Mouse (Mus musculus) heart, postnatal 10 days (tissue): Measurements from ENCODE around the gene Htr6. TPM values are rescaled to one million over a fixed set of nuclear protein-coding genes. Genes with fewer than 3 reads are reported as not detected.

Experiments
- DNase-seq, 2 experiments: peaks; one replicate each; pipeline ENCODE4 v3.0.0; 2021
- intact Hi-C: fragments of 180-260 bp; cut with DNase I; formaldehyde crosslinking; loops from one replicate; pipeline ENCODE4 v1.15.1; 2025
- total RNA-seq, 2 experiments: library from RNA; stranded (reverse); gene quantifications; 2 replicates each; pipeline ENCODE4 v1.2.3; 2021

Gene Htr6
- total RNA-seq, 2 experiments from 2014 or later = not detected

- intact Hi-C loops = no loop called here
- no peak for DNase-seq
These were observed 56.4 kb downstream of the Htr6 start for GRCm38 (mm10) chr4:139018976-139019375.

DNA sequence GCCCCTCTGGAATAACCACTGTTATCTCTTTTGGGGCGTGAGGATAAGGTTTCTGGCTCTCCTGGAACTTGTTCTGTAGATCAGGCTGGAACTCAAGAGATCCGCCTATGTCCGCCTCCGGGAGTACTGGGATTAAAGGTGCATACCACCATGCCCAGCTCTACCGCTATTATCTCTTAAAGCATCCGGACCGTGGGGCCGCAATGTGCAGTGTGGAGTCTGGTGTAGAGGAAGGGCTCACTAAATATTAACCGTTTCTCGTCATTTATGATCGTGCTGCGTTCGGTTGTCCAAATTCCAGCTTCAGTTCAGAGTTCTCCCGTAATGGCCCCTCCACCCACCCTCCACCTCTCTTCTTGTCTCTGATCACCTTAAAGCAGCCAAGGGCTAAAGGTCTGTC is 57.0 kb downstream of the Htr6 start:
- DNase-seq = no peak

GRCm38 (mm10) chr4:139014793-139015192 is 60.6 kb downstream of the Htr6 start:
- DNase-seq = no peak
- intact Hi-C loops = no loop called here

More for the DNA sequence above, 57.0 kb downstream of the Htr6 start:
- intact Hi-C loops = no loop called here

GRCm38 (mm10) chr4:139013281-139013680 is 62.1 kb downstream of the Htr6 start:
- DNase-seq = no peak
- intact Hi-C loops = no loop called here

DNA sequence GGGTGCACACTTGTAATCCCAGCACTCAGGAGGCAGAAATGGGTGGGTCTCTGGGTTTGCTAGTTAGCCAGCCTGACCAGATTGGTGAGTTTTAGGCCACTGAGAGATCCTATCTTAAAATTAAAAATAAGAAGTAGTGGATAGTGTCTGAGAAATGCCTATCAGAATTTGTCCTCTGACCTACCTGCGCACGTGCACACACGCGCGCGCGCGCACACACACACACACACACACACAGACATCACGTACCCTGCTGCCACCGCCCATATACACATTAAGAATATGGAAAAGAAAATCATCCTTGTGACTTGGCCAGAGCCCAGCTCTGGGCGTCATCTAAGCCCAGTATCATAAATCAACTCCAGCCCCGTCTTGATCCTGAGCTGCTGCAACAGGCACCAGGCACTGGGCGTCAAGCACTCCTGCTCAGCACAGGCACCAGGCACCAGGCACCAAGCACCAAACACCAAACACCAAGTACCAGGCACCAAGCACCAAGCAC is 64.1 kb downstream of the Htr6 start:
- no peak for DNase-seq
- intact Hi-C loops = no loop called here

Other genes with a start within 250 kb of the Htr6 start
- 10 to 100 TPM; 17.5 to 23.3 TPM for gene Pla2g5, start 212.1 kb downstream of the Htr6 start, total RNA-seq
- not detected for gene Gm13030, start 201.6 kb downstream of the Htr6 start, total RNA-seq
- gene Pla2g2e, start 197.6 kb downstream of the Htr6 start, total RNA-seq = 1 to 10 TPM in 1 of 2 experiments, under 1 TPM in 1; 0.84 to 3.1 TPM
- gene Otud3, start 161.6 kb downstream of the Htr6 start, total RNA-seq = 1 to 10 TPM; 8.7 to 9.2 TPM
- not detected for gene Rnf186, start 108.5 kb downstream of the Htr6 start, total RNA-seq
- gene Tmco4, start 102.7 kb downstream of the Htr6 start, total RNA-seq = 10 to 100 TPM; 12.7 to 13.9 TPM
- 10 to 100 TPM; 27.9 to 36.3 TPM for gene Nbl1, start 17.4 kb upstream of the Htr6 start, total RNA-seq
- gene Minos1, start 55.5 kb upstream of the Htr6 start, total RNA-seq = 100 to 1,000 TPM; 714 to 726 TPM
- gene Capzb, start 117.3 kb upstream of the Htr6 start, total RNA-seq = 100 to 1,000 TPM; 394 to 406 TPM
- 1 to 10 TPM; 5.7 to 6.4 TPM for gene Pqlc2, start 235.1 kb upstream of the Htr6 start, total RNA-seq
- 10 to 100 TPM; 33.6 to 37.2 TPM for gene Akr7a5, start 235.2 kb upstream of the Htr6 start, total RNA-seq